Mouse (Mus musculus) CH12F3 (cell line): ENCODE data around the gene Rbm4.

Source experiments
- in situ Hi-C: fragments of 300-500 bp; cut with MboI; formaldehyde crosslinking; loops from 2 replicates; pipeline ENCODE4 v1.14.3; 2020; ENCODE audit warnings: low sequenced_read_pairs

Gene Rbm4

DNA sequence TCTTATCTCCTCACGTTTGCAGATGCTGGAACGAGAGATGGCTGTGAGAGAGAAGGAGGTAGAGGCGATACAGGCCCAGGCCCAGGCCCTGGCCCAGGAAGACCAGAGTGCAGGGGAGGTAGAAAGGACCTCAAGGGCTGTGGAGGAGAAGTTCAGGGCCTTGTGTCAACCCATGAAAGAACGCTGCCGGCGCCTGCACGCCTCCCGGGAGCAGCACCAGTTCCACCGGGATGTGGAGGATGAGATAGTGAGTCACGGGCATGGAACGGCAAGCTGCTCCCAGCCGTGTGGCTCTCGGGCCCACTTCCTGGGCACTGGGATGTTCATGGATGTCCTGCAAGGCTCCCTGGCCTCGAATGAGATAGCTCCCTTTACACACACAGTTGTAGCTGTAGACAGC is 49.7 kb downstream of the Rbm4 start:
- in situ Hi-C loops: loop anchor here (10.0 kb wide), 2 partner anchors 109 to 249 kb away; partner anchors contain the start of gene 2010003K11Rik

DNA sequence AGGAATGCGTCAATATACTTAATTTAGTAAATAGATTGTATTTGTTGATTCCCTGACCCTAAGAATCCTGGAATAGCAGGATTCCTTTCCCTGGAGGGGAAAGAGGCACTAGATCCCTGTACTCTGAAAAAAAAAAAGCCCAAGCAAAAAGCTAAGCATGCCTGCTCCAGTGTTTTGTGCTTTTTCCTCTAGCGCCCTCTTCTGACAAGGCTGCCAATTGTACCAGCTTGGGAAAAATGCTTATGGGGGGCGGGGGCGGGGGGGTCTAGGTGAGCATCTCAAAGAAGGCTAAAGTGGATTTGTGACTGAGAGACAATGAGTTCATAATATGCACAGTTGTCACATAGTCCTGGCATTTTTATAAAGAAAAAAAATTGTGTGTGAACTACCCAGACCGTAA is 50.2 kb downstream of the Rbm4 start:
- in situ Hi-C loops: loop anchor here (10.0 kb wide), 2 partner anchors 109 to 249 kb away; partner anchors contain the start of gene 2010003K11Rik

DNA sequence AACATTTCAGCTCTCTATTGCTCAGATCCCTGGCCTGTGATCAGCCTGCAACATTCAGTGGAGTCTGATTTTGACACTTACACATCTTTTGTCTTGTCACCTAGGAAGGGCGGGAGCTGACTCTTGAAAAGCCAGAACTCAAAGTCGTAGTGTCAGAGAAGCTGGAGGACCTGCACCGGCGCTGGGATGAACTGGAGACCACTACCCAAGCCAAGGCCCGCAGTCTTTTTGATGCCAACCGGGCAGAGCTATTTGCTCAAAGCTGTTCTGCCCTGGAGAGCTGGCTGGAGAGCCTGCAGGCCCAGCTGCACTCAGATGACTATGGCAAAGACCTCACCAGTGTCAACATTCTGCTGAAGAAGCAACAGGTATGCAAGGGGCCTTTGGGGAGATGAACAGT is 51.5 kb downstream of the Rbm4 start:
- in situ Hi-C loops: loop anchor here (10.0 kb wide), 2 partner anchors 107 to 247 kb away; partner anchors contain the start of gene 2010003K11Rik

DNA sequence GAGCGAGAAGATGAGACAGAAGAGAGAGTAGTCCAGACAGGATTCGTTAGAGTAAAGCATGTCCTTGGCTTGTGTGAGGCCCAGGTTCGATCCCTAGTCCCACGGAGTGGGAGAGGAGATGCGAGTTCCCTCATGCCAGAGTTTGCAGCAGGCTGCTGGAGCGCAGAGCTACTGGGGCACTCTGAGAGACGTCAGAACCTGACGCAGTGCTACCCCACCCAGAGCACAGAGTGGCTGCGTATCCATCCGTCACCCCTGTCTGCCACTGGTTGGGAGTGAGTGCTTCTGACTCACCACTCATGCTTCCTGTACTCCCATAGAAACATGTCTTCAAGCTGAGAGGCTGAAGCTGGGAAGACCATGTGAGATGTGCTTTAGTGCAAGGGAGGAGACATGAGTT is 52.2 kb downstream of the Rbm4 start:
- in situ Hi-C loops: loop anchor here (10.0 kb wide), 2 partner anchors 107 to 247 kb away; partner anchors contain the start of gene 2010003K11Rik

DNA sequence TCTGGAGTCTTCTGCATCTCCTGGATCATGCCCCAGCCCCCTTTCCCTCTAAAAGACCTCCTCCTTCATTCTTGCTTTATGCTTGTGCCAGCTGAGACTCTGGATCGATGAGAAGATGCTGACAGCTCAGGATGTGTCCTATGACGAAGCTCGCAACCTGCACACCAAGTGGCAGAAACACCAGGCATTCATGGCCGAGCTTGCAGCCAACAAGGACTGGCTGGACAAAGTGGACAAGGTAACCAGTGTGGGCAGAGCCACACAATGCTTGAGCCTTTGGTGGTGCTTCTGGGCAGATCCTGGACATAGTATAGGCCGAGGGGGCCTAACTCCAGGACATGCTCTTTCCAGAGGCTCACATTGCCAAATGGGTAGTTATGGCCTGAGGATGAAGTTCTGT is 53.9 kb downstream of the Rbm4 start:
- in situ Hi-C loops: loop anchor here (10.0 kb wide), 2 partner anchors 105 to 245 kb away; partner anchors contain the start of gene 2010003K11Rik

DNA sequence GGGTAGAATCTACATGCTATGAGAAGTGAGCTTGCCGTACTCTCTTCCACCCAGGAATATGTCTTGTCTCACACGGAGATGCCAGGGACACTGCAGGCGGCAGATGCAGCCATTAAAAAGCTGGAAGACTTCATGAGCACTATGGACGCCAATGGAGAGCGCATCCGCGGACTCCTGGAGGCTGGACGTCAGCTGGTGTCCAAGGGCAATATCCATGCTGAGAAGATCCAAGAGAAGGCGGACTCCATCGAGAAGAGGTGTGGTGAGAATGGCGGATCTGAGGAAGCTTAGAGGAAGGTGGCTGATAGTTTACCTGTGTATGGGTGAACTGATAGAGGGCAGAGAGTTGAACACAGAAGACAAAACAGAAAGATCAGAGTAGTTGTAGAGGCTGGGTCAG is 54.6 kb downstream of the Rbm4 start:
- in situ Hi-C loops: no loop called here

DNA sequence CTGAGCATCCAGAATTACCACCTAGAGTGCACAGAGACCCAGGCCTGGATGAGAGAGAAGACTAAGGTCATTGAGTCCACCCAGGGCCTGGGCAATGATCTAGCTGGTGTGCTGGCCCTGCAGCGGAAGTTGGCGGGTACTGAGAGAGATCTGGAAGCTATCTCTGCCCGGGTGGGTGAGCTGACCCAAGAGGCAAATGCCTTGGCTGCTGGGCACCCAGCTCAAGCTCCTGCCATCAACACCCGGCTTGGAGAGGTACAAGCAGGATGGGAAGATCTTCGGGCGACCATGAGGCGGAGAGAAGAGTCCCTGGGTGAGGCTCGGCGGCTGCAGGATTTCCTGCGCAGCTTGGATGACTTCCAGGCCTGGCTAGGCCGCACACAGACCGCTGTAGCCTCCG is 55.8 kb downstream of the Rbm4 start:
- in situ Hi-C loops: no loop called here
